ENCODE assay signal across 8 mouse cellular contexts in genomic region chr9:102863876-102864545, GRCm38 (mm10). TPM values are rescaled to one million over a fixed set of nuclear protein-coding genes. Genes with fewer than 3 reads are reported as not detected.
DNase-seq lines count a peak whose midpoint lies in the region; ATAC-seq and TF ChIP-seq lines count a peak whose summit lies in the region.

No protein-coding gene starts in this region.

- peak; percentile 54 for DNase-seq in ovary, adult 18-20 months (ENCODE audit: low spot score)
- no peak for DNase-seq in ovary, postnatal 10 days (ENCODE audit: low spot score)
- DNase-seq in gastrocnemius, adult 8-10 months (ENCODE audit: low spot score in 2 of 2) = peak; percentile 37 to 54
- peak; percentile 80 to 84 for DNase-seq in left cerebral cortex, postnatal 10 days (ENCODE audit: extremely low spot score in 1 of 2, low spot score in 2 of 2)
- DNase-seq in midbrain, postnatal 0 days (ENCODE audit: low spot score) = peak; percentile 47
- DNase-seq in embryo, embryonic 11 days = no peak
- no peak for DNase-seq in thymus, postnatal 10 days (ENCODE audit: low spot score in 2 of 2)

- H3K27ac ChIP-seq in hindbrain, embryonic 16.5 days (ENCODE audit: low read depth, low read length) = peak overlapping the region; percentile 29; the same call in 1 of the 2 replicates
- no peak overlapping the region for H3K27ac ChIP-seq in midbrain, postnatal 0 days (ENCODE audit: low read depth, low read length)

- peaks cover 17% of the 10 kb centered on the region for H3K4me1 ChIP-seq in hindbrain, embryonic 16.5 days (ENCODE audit: control insufficient read depth, insufficient read depth, low read depth, low read length)
- H3K4me1 ChIP-seq in midbrain, postnatal 0 days (ENCODE audit: insufficient read depth, low read length) = peaks cover 7% of the 10 kb centered on the region; the same call in 1 of the 2 replicates

- TF ChIP-seq CTCF in midbrain, postnatal 0 days (IDR thresholded peaks at IDR 0.05) = no peak

- intact Hi-C loops in left cerebral cortex, postnatal 10 days (cut with DNase I) = loop anchor here (10.0 kb wide), 1 partner anchor 149 kb away; the partner anchor contains the start of gene Amotl2

- H3K36me3 ChIP-seq in hindbrain, embryonic 16.5 days (ENCODE audit: control insufficient read depth, insufficient read depth, low read length) = peaks cover 4% of the 10 kb centered on the region; the same call in 1 of the 2 replicates
- H3K36me3 ChIP-seq in midbrain, postnatal 0 days (ENCODE audit: insufficient read depth, low read length) = peaks cover 17% of the 10 kb centered on the region

- no peaks in the 10 kb centered on the region for H3K9me3 ChIP-seq in hindbrain, embryonic 16.5 days (ENCODE audit: control insufficient read depth, low read length)
- no peaks in the 10 kb centered on the region for H3K9me3 ChIP-seq in midbrain, postnatal 0 days (ENCODE audit: low read length)

- H3K27me3 ChIP-seq in hindbrain, embryonic 16.5 days (replicated peaks; ENCODE audit: control insufficient read depth, insufficient read depth, low read length) = no peaks in the 10 kb centered on the region
- H3K27me3 ChIP-seq in midbrain, postnatal 0 days (ENCODE audit: insufficient read depth, low read length) = no peaks in the 10 kb centered on the region

- WGBS in hindbrain, embryonic 16.5 days = 36% methylated on average over 14 of the region's 14 CpGs
- 59% methylated on average over 14 of the region's 14 CpGs for WGBS in midbrain, postnatal 0 days

- H3K4me3 ChIP-seq in hindbrain, embryonic 16.5 days (ENCODE audit: low read length) = no peak overlapping the region
- H3K4me3 ChIP-seq in midbrain, postnatal 0 days (ENCODE audit: low read depth, low read length) = no peak overlapping the region

- peak overlapping the region; percentile 3; the same call in 1 of the 2 replicates for H3K4me2 ChIP-seq in hindbrain, embryonic 16.5 days (ENCODE audit: low read length)
- H3K4me2 ChIP-seq in midbrain, postnatal 0 days (ENCODE audit: low read depth, low read length, poor library complexity, severe bottlenecking) = no peak overlapping the region

- peak; percentile 37; the same call in 1 of the 2 replicates for ATAC-seq in hindbrain, embryonic 16.5 days
- no peak for ATAC-seq in midbrain, postnatal 0 days (ENCODE audit: low FRiP score)

- H3K9ac ChIP-seq in hindbrain, embryonic 16.5 days (ENCODE audit: low read depth, low read length) = peak overlapping the region; percentile 9; the same call in 1 of the 2 replicates
- H3K9ac ChIP-seq in midbrain, postnatal 0 days (replicated peaks; ENCODE audit: low read length, poor library complexity, severe bottlenecking) = no peak overlapping the region

RNA-seq across cellular contexts. Expression of gene Ryk, which starts 29.3 kb away (rescaled TPM):
- total RNA-seq in gastrocnemius, adult 8-10 months (2022) = 10 to 100 TPM; 51.3 to 60.1 (median 53.4) TPM
- polyA plus RNA-seq in hindbrain, embryonic 16.5 days (2015; fragmentation: Nextera tagmentation; extraction: Ambion mirVana) = 8.9 and 9.9 TPM in 2 replicates
- total RNA-seq in left cerebral cortex, postnatal 10 days (2021) = 10 to 100 TPM; 29.2 to 30.1 TPM
- 39.2 and 43.0 TPM in 2 replicates for total RNA-seq in midbrain, postnatal 0 days (2014; rRNA removed)
- 7.9 and 9.5 TPM in 2 replicates for polyA plus RNA-seq in midbrain, postnatal 0 days (2015; fragmentation: Nextera tagmentation; extraction: Ambion mirVana)

Comparison
In these comparisons a context has a peak if more than half of its experiments do, and no peak if none do; other contexts are left out.
1. DNase-seq: peak in ovary, adult 18-20 months (single experiment), gastrocnemius, adult 8-10 months (2 of 2), left cerebral cortex, postnatal 10 days (2 of 2) and midbrain, postnatal 0 days (single experiment); none in ovary, postnatal 10 days (single experiment), embryo, embryonic 11 days (single experiment) and thymus, postnatal 10 days (0 of 2).